In the genomic region with DNA sequence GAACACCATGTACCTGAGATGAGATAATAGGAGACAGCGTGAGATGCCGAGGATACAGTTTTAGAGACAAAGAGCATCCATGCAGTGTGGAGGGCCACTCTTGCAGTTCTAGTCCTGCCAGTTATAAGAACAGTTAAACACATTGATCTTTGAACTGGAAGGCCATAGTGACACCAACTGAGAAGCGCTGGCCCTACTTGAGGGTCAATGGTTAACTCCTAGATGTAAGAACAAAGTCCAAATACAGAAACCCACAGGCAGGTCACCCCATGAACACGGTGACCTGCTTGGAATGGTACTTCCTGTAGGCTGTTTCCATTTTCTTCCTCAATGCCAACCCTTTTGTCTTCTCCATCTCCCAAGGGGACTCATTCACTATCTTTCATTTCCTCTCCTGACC, we compare ENCODE assay signal across 17 mouse cellular contexts.
"Had no signal": no experiment of that assay in that cellular context is flagged by ENCODE, and none has a peak within 500 bp of the region (broad histone marks: within the 10 kb centered on the region; RNA-seq: fewer than 3 reads in every experiment).

No protein-coding gene starts in this region.

- H3K9ac ChIP-seq: lung, embryonic 15.5 days; midbrain, embryonic 13.5 days; midbrain, embryonic 15.5 days; neural tube, embryonic 12.5 days; stomach, embryonic 15.5 days had no signal

- H3K4me3 ChIP-seq: lung, embryonic 15.5 days; megakaryocyte, embryonic 14.5 days; midbrain, embryonic 13.5 days; midbrain, embryonic 15.5 days; neural tube, embryonic 12.5 days; stomach, embryonic 15.5 days had no signal

- H3K27ac ChIP-seq: lung, embryonic 15.5 days; macrophage; midbrain, embryonic 13.5 days; midbrain, embryonic 15.5 days; neural tube, embryonic 12.5 days; stomach, embryonic 15.5 days; stomach, postnatal 0 days had no signal

- H3K4me2 ChIP-seq: lung, embryonic 15.5 days; midbrain, embryonic 11.5 days; midbrain, embryonic 13.5 days; midbrain, embryonic 15.5 days; neural tube, embryonic 12.5 days; stomach, embryonic 15.5 days had no signal

- H3K36me3 ChIP-seq: lung, embryonic 15.5 days; midbrain, embryonic 13.5 days; midbrain, embryonic 15.5 days; neural tube, embryonic 12.5 days; stomach, embryonic 15.5 days had no signal

- ATAC-seq: lung, postnatal 0 days; midbrain, embryonic 13.5 days; midbrain, embryonic 15.5 days had no signal

- DNase-seq: lung, adult 2 months; lung, postnatal 14 days; lung, postnatal 36 days; right cerebral cortex, postnatal 14 days; thymus, adult 2 months; thymus, postnatal 25 days; thymus, postnatal 4 days had no signal

- H3K4me1 ChIP-seq: lung, embryonic 15.5 days; megakaryocyte, embryonic 14.5 days; midbrain, embryonic 13.5 days; midbrain, embryonic 15.5 days; neural tube, embryonic 12.5 days; stomach, embryonic 15.5 days had no signal

- H3K9me3 ChIP-seq: lung, embryonic 15.5 days; midbrain, embryonic 13.5 days; midbrain, embryonic 15.5 days; neural tube, embryonic 12.5 days; stomach, embryonic 15.5 days had no signal

- H3K27me3 ChIP-seq: lung, embryonic 15.5 days; megakaryocyte, embryonic 14.5 days; midbrain, embryonic 13.5 days; midbrain, embryonic 15.5 days; neural tube, embryonic 12.5 days; stomach, embryonic 15.5 days had no signal
